Mouse (Mus musculus) left cerebral cortex, postnatal 14 days (tissue): Measurements from ENCODE around the gene Bax. TPM values are rescaled to one million over a fixed set of nuclear protein-coding genes. Genes with fewer than 3 reads are reported as not detected.
A peak's percentile ranks its signal among the peaks of the same experiment; 100 is the strongest.

Source experiments
- DNase-seq, 2 experiments: peaks; one replicate each; pipeline ENCODE4 v3.0.0; 2021 to 2022; ENCODE audit warnings: low spot score in 2 of 2, mixed read lengths in 1 of 2
- intact Hi-C: fragments of 180-260 bp; cut with DNase I; formaldehyde crosslinking; loops from one replicate; pipeline ENCODE4 v1.15.1; 2025
- total RNA-seq, 2 experiments: library from RNA; stranded (reverse); gene quantifications; 2 replicates each; pipeline ENCODE4 v1.2.3; 2021

Bax gene
- total RNA-seq, 2 experiments from 2014 or later: 75.0 to 81.0 TPM

DNA sequence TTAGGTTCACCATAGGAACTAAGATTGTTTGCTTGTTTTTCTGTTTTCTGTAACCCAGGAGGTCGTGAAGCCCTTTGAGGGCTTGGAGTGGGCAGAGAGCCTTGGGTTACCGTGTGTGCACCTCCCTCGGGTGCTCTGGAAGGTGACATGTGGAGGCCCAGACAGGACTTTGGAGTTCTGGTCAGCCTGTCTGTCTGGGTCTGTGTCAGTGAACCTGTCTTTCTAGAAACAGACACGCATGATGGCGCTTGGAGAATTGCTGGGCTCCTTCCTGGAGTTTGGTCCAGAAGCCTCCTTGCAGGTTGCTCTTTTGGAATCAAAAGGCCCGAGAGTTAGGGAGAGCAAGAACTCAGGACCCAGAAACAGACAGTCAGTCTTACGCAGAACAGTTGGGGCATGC, 6.3 kb downstream of the Bax start:
- intact Hi-C loops: loop anchor here (10.0 kb wide), 1 partner anchor 244 kb away; the partner anchor contains the start of gene Dbp
- no peak for DNase-seq

GRCm38 (mm10) chr7:45459564-45460140, 7.0 kb downstream of the Bax start, which contains the start of gene Ftl1:
TSS of gene Ftl1 (minus strand) at chr7:45459884.
- intact Hi-C loops: loop anchor here (10.0 kb wide), 1 partner anchor 245 kb away; the partner anchor contains the start of gene Dbp
- DNase-seq: peak; percentile 97 to 99

DNA sequence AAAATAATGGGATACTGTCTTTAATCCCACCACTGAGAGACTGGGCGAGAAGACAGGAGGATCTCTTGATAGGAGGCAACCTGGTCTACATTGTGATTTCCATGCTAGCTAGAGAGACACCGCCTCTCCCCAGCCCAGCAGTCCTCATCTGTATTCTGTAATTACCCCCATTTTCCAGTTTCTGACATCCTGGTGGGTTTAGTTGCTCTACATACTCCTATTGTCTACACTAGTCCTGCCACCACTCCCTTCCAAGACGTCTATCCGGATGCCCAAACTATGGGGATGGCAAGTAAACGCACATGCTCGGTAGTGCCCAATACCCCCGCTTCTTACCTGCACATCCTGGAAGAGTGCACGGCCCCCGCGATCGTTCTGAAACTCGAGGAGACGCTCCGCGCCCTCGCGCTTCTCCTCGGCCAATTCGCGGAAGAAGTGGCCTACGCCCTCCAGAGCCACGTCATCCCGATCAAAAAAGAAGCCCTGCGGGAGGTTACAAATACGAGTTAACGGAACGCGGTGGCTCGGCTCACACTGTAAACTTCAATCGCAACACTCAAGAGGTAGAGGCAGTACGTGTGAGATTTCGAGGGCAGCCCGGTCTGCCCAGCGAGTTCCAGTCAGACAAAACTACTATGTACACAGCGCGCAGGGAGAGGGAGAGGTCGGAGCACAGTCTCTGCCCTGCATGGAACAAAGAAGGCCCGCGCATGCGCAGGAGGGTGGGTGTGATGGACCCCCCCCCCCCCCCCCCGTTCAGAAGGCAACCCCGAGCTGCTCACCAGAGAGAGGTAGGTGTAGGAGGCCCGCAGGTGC, 7.7 kb downstream of the Bax start:
- peak; percentile 78 to 80 for DNase-seq
- intact Hi-C loops: no loop called here

GRCm38 (mm10) chr7:45457204-45458060, 9.3 kb downstream of the Bax start:
- DNase-seq: peak in 1 of 2 experiments; percentile 61
- intact Hi-C loops: no loop called here

DNA sequence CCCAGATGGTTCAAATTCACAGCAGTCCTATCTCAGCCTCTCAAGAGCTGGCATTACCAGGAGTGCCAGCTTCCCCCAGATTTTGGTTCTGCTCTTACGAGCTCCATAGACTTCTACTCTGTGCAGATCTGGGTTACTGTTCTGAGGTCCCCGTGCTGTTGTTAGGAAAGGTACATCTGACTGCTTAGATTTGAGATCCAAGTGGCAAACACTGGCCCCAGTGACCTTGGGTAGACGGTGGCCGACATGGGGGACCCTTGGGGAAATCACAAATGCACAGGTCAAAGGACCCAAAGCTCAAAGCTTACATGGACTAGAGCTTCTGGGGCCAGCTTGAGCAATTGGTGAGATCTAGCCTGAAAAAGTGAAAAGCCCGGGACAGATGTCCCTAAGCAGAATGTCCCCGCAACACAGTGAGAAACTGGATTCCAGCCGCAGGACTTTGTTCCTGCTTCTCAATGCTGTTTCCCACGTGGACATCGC, 9.9 kb downstream of the Bax start:
- intact Hi-C loops: no loop called here
- DNase-seq: no peak

DNA sequence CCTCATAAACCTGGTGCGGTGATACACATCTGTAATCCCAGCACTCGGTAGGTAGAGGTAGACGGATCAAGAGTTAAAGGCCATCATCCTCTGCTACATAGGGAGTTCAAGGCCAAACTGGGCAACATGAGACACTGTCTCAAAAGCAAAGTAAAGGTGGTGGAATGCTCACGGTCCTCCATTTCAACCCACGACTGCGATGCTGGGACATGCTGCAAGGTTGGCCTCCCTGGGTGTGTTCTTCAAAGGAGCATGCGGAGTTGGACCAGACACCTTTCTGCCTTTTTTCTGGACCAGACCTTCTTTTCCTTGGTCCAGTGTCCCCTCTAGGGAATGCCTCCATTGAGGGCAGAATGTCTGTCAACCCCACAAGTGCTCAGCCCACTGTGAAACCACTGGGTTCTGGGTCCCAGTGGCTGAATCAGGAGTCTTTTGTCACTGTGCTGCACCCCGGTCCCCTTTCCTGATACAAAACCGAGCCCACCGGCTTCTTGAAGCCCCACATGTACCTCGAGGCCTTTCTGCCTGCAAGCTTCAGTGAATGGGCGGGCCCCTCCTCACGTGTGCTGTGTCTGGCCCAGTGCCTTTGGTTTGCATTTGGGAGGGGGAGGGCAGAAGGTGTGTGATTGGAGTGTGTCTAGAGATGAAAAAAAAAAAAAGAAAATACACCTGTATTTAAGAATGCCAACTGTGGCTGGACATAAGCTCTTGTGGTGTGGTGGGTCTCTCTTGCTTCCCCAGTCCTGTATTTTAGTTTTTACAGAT, 10.6 kb downstream of the Bax start:
- intact Hi-C loops: no loop called here
- DNase-seq: no peak

GRCm38 (mm10) chr7:45454971-45455370, 11.7 kb downstream of the Bax start:
- intact Hi-C loops: no loop called here
- DNase-seq: no peak

DNA sequence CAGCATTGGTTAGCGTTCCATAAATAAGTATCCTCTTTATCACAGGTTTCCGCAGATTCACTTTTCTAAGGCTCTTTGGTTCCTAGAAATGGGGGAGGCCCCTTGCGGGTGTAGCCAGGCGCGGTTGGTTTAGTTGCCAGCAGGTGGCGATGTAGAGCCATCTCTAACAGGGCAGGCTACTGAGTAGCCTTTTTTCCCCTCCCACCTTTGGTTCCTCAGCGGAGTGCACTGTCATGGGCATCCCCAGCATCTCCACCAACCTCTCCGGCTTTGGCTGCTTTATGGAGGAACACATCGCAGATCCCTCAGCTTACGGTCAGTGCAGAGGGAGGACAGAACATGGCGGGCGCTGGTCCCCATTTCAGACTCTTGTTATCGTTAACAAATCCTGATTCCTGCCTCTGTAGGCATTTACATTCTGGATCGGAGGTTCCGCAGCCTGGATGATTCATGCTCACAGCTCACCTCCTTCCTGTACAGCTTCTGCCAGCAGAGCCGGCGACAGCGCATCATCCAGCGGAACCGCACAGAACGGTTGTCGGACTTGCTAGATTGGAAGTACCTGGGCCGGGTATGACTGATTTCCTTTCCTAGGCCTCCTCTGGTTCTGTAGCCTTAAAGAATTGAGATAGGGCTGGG, 15.2 kb downstream of the Bax start:
- intact Hi-C loops: no loop called here
- DNase-seq: peak; percentile 92

DNA sequence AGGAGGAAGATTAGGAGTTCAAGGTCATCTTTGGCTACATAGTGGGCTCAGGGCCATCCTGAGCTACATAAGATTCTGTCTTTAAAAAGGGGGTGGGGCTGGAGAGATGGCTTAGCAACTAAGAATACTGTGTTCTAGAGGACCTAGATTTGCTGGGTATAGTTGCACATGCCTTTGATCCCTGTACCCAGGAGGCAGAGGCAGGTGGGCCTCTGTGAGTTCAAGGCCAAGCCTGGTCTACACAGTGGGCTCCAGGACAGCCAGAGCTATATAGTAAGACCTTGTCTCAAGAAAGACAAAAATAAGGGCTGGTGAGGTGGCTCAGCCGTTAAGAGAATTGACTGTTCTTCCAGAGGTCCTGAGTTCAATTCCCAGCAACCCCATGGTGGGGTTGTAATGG, 16.7 kb downstream of the Bax start:
- intact Hi-C loops: no loop called here
- DNase-seq: no peak

DNA sequence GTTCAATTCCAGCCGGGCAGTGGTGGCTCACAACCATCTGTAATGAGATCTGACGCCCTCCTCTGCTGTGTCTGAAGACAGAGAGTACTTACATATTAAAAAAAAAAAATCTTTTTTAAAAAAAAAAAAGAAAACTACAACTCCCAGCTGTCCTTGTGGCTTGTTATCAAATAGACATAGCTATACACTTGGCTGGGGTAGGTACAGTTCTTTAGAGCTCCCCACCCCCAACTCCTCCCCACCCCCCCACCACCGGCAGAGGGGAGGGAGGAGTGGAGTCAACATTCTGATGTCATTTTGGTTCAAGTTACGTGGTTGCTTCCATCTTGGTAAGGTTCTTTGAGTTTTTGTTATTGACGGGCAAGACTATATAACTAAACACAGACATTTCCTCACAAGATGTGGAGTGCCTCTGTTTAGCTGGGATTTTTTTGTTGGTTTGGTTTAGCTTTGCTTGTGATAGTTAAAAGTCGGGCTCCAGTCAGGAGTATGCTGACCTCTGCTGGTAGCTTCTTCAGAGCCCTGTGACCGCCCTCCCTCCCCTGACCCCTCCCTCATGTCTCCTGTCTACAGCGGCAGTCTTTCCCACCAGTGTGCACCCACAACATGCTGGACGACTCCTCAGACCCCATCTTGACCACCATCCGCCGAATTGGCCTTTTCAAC, 19.2 kb downstream of the Bax start:
- DNase-seq: peak in 1 of 2 experiments; percentile 52
- intact Hi-C loops: no loop called here

- intact Hi-C loops: no loop called here
- DNase-seq: no peak
Observed at GRCm38 (mm10) chr7:45446589-45446988, 20.1 kb downstream of the Bax start.

DNA sequence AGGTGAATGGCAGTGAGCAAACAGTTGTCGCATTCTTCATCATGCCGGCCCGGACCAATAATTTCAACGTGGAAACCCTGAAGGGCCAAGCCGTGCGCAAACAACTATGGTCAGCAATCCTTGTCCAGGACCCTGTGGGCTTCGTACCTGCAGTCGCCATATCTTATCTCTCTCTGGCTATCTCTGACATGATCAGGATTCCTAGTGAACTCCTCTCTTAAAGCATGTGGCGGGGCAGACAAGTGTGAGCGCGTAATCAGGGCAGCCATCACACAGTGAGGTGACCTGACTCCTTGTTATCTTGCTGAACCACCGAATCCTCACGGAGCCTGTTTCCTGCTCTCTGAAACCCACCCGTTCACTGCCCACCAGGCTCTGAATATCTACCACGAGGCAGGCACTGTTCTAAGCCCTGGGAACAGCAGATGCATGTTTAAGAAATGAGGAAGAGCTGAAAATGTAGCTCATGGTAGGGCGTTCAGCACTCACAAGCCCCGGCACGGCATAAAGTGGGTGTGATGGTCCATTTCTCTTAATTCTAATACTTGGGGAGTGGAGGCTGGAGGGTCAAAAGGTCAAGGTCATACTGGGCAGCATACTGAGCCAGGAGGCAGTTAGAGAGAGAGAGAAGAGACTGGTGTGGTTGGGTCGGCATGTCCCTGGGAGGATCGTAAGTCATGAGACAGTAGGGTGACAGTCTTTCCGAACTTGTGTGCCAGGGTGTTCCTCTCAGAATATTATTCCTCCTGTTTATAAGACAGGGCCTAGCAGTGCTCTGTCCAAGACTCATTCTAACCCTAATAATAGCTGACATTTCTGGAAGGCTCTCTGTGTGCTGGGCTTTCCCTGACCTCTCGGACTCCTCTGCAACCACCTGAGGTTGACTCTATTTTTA, 22.9 kb downstream of the Bax start:
- DNase-seq: no peak
- intact Hi-C loops: no loop called here

GRCm38 (mm10) chr7:45437521-45438276, 29.0 kb downstream of the Bax start, which contains the start of gene Ruvbl2:
TSS of gene Ruvbl2 (minus strand) at chr7:45438096.
- intact Hi-C loops: no loop called here

DNA sequence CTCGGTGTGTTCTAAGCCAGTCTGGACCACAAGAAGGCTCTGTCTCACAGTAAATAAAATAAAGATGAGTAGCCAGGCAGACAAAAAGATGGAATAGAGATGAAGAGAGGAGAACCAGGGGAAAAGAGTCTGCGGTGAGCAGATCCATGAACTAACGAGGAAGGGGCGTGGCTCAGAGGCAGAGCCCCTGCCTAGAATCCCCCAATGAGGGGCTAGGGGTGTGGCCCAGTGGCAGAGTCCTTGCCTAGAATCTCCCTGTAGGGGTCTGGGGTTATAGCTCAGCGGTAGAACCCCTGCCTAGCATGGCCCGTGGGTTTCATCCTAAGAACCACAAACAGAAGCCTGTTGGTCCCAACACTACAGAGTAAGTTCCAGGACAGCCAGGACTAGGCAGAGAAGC, 29.7 kb downstream of the Bax start:
- intact Hi-C loops: no loop called here
- no peak for DNase-seq

More at GRCm38 (mm10) chr7:45437521-45438276, 29.0 kb downstream of the Bax start, which contains the start of gene Ruvbl2:
- DNase-seq: no peak

GRCm38 (mm10) chr7:45436444-45436843, 30.3 kb downstream of the Bax start:
- intact Hi-C loops: no loop called here
- no peak for DNase-seq

GRCm38 (mm10) chr7:45435038-45435437, 31.7 kb downstream of the Bax start:
- intact Hi-C loops: no loop called here
- DNase-seq: no peak
